Mouse (Mus musculus) liver, embryonic 12.5 days (tissue): ENCODE measurements around the gene Glis3. TPM values are rescaled to one million over a fixed set of nuclear protein-coding genes. Genes with fewer than 3 reads are reported as not detected.

Experiments used
- ATAC-seq: fragments of 200-750 bp; cut with Nextera tagmentation; 2 replicates; pipeline ENCODE4 v1.8.0; 2017; ENCODE audit warnings: moderate number of reproducible peaks, mild to moderate bottlenecking, moderate library complexity
- H3K27ac ChIP-seq: fragments of 300-500 bp; sonication (generic); 2 replicates; pipeline ENCODE4 v1.5.1; 2016; ENCODE audit warnings: mild to moderate bottlenecking
- H3K27me3 ChIP-seq: fragments of 300-500 bp; sonication (generic); replicated peaks from 2 replicates; pipeline ENCODE4 v1.6.1; 2016; ENCODE audit warnings: mild to moderate bottlenecking, moderate library complexity
- H3K36me3 ChIP-seq: fragments of 300-500 bp; sonication (generic); 2 replicates; pipeline ENCODE4 v1.6.1; 2016; ENCODE audit warnings: mild to moderate bottlenecking, moderate library complexity
- H3K4me1 ChIP-seq: fragments of 300-500 bp; sonication (generic); 2 replicates; pipeline ENCODE4 v1.6.1; 2016
- H3K4me2 ChIP-seq: fragments of 300-500 bp; sonication (generic); 2 replicates; pipeline ENCODE4 v1.6.1; 2016; ENCODE audit warnings: mild to moderate bottlenecking, moderate library complexity
- H3K4me3 ChIP-seq: fragments of 300-500 bp; sonication (generic); 2 replicates; pipeline ENCODE4 v1.5.1; 2016; ENCODE audit warnings: mild to moderate bottlenecking, moderate library complexity
- H3K9ac ChIP-seq: fragments of 300-500 bp; sonication (generic); 2 replicates; pipeline ENCODE4 v1.6.1; 2016; ENCODE audit warnings: mild to moderate bottlenecking, moderate library complexity
- H3K9me3 ChIP-seq: fragments of 300-500 bp; sonication (generic); replicated peaks from 2 replicates; pipeline ENCODE4 v1.6.1; 2016; ENCODE audit warnings: mild to moderate bottlenecking, moderate library complexity
- WGBS: fragments of 180-500 bp; shearing (Covaris S2); methylation state at CpG from one replicate; pipeline ENCODE4 v1.1.7; 2016; ENCODE audit not compliant: insufficient replicate concordance; 5-methylcytosine and 5-hydroxymethylcytosine counted together
- polyA plus RNA-seq: library from polyadenylated mRNA; unstranded; fragments of >200 nt; fragmentation: Nextera tagmentation; extraction: Ambion mirVana; gene quantifications from 2 replicates; pipeline ENCODE4 v1.2.1, GENCODE M21; 2016

The Glis3 gene
- polyA plus RNA-seq, 1 experiment from 2014 or later, result 0.44 TPM

- H3K9ac ChIP-seq, result no peak overlapping the region
- H3K4me3 ChIP-seq, result no peak overlapping the region
- no peak overlapping the region for H3K27ac ChIP-seq
- H3K4me2 ChIP-seq, result no peak overlapping the region
- H3K9me3 ChIP-seq, result no peaks in the 10 kb centered on the region
- no peak for ATAC-seq
- no peaks in the 10 kb centered on the region for H3K27me3 ChIP-seq
- no peaks in the 10 kb centered on the region for H3K36me3 ChIP-seq
- H3K4me1 ChIP-seq, result no peaks in the 10 kb centered on the region
- WGBS, result 68% methylated on average over 7 of the region's 7 CpGs
Observed at GRCm38 (mm10) chr19:28617736-28618135, 62.1 kb downstream of the Glis3 start.

GRCm38 (mm10) chr19:28617191-28617590 is 62.7 kb downstream of the Glis3 start:
- no peak for ATAC-seq
- Histone ChIP-seq H3K4me1 (no peaks in the 10 kb centered on the region), H3K36me3 (no peaks in the 10 kb centered on the region), H3K9me3 (no peaks in the 10 kb centered on the region), H3K27me3 (no peaks in the 10 kb centered on the region), H3K27ac (no peak overlapping the region), H3K4me2 (no peak overlapping the region), H3K4me3 (no peak overlapping the region), H3K9ac (no peak overlapping the region)
- WGBS, result 69% methylated on average over 8 of the region's 8 CpGs

GRCm38 (mm10) chr19:28616487-28616886 is 63.4 kb downstream of the Glis3 start:
- H3K4me2 ChIP-seq, result no peak overlapping the region
- WGBS, result 67% methylated on average over 1 of the region's 1 CpGs
- H3K4me3 ChIP-seq, result no peak overlapping the region
- no peaks in the 10 kb centered on the region for H3K9me3 ChIP-seq
- no peaks in the 10 kb centered on the region for H3K27me3 ChIP-seq
- no peak overlapping the region for H3K27ac ChIP-seq
- H3K9ac ChIP-seq, result no peak overlapping the region
- no peaks in the 10 kb centered on the region for H3K36me3 ChIP-seq
- H3K4me1 ChIP-seq, result no peaks in the 10 kb centered on the region
- ATAC-seq, result no peak

GRCm38 (mm10) chr19:28612249-28612648 is 67.6 kb downstream of the Glis3 start:
- Histone ChIP-seq H3K9me3 (no peaks in the 10 kb centered on the region), H3K9ac (no peak overlapping the region), H3K4me2 (no peak overlapping the region), H3K4me1 (no peaks in the 10 kb centered on the region), H3K27me3 (no peaks in the 10 kb centered on the region), H3K27ac (no peak overlapping the region), H3K4me3 (no peak overlapping the region), H3K36me3 (no peaks in the 10 kb centered on the region)
- 68% methylated on average over 10 of the region's 10 CpGs for WGBS
- ATAC-seq, result no peak

- H3K4me3 ChIP-seq, result no peak overlapping the region
- H3K27ac ChIP-seq, result no peak overlapping the region
- H3K4me2 ChIP-seq, result no peak overlapping the region
- no peaks in the 10 kb centered on the region for H3K36me3 ChIP-seq
- no peaks in the 10 kb centered on the region for H3K27me3 ChIP-seq
- no peak for ATAC-seq
- H3K9ac ChIP-seq, result no peak overlapping the region
- H3K9me3 ChIP-seq, result no peaks in the 10 kb centered on the region
- H3K4me1 ChIP-seq, result no peaks in the 10 kb centered on the region
- 71% methylated on average over 5 of the region's 5 CpGs for WGBS
Observed at GRCm38 (mm10) chr19:28608747-28609146, 71.1 kb downstream of the Glis3 start.

GRCm38 (mm10) chr19:28608277-28608676 is 71.6 kb downstream of the Glis3 start:
- Histone ChIP-seq H3K9ac (no peak overlapping the region), H3K27me3 (no peaks in the 10 kb centered on the region), H3K27ac (no peak overlapping the region), H3K36me3 (no peaks in the 10 kb centered on the region), H3K9me3 (no peaks in the 10 kb centered on the region), H3K4me1 (no peaks in the 10 kb centered on the region), H3K4me2 (no peak overlapping the region), H3K4me3 (no peak overlapping the region)
- no peak for ATAC-seq
- 71% methylated on average over 6 of the region's 6 CpGs for WGBS

- Histone ChIP-seq H3K4me3 (no peak overlapping the region), H3K4me1 (no peaks in the 10 kb centered on the region), H3K27ac (no peak overlapping the region), H3K9me3 (no peaks in the 10 kb centered on the region), H3K36me3 (no peaks in the 10 kb centered on the region), H3K4me2 (no peak overlapping the region), H3K27me3 (no peaks in the 10 kb centered on the region), H3K9ac (no peak overlapping the region)
- ATAC-seq, result no peak
- 60% methylated on average over 4 of the region's 4 CpGs for WGBS
Observed at GRCm38 (mm10) chr19:28600866-28601265, 79.0 kb downstream of the Glis3 start.

- WGBS, result 51% methylated on average over 4 of the region's 4 CpGs
- Histone ChIP-seq H3K27ac (no peak overlapping the region), H3K36me3 (no peaks in the 10 kb centered on the region), H3K4me1 (no peaks in the 10 kb centered on the region), H3K27me3 (no peaks in the 10 kb centered on the region), H3K4me2 (no peak overlapping the region), H3K4me3 (no peak overlapping the region), H3K9ac (no peak overlapping the region), H3K9me3 (no peaks in the 10 kb centered on the region)
- ATAC-seq, result no peak
Observed at GRCm38 (mm10) chr19:28594215-28594614, 85.7 kb downstream of the Glis3 start.

GRCm38 (mm10) chr19:28592981-28593380 is 86.9 kb downstream of the Glis3 start:
- Histone ChIP-seq H3K4me2 (no peak overlapping the region), H3K4me1 (no peaks in the 10 kb centered on the region), H3K9me3 (no peaks in the 10 kb centered on the region), H3K27ac (no peak overlapping the region), H3K9ac (no peak overlapping the region), H3K36me3 (no peaks in the 10 kb centered on the region), H3K4me3 (no peak overlapping the region), H3K27me3 (no peaks in the 10 kb centered on the region)
- ATAC-seq, result no peak
- WGBS, result 69% methylated on average over 13 of the region's 13 CpGs

GRCm38 (mm10) chr19:28591736-28592477 is 88.0 kb downstream of the Glis3 start:
- Histone ChIP-seq H3K4me3 (no peak overlapping the region), H3K27me3 (no peaks in the 10 kb centered on the region), H3K9me3 (no peaks in the 10 kb centered on the region), H3K36me3 (no peaks in the 10 kb centered on the region), H3K4me2 (no peak overlapping the region), H3K27ac (no peak overlapping the region), H3K9ac (no peak overlapping the region), H3K4me1 (no peaks in the 10 kb centered on the region)
- WGBS, result 67% methylated on average over 7 of the region's 7 CpGs
- ATAC-seq, result no peak

- ATAC-seq, result no peak
- no peak overlapping the region for H3K27ac ChIP-seq
- no peak overlapping the region for H3K4me3 ChIP-seq
- no peaks in the 10 kb centered on the region for H3K4me1 ChIP-seq
- WGBS, result 67% methylated on average over 8 of the region's 8 CpGs
- no peaks in the 10 kb centered on the region for H3K27me3 ChIP-seq
- H3K36me3 ChIP-seq, result no peaks in the 10 kb centered on the region
- H3K9ac ChIP-seq, result no peak overlapping the region
- H3K4me2 ChIP-seq, result no peak overlapping the region
- H3K9me3 ChIP-seq, result no peaks in the 10 kb centered on the region
Observed at GRCm38 (mm10) chr19:28580499-28580898, 99.4 kb downstream of the Glis3 start.

- 54% methylated on average over 14 of the region's 14 CpGs for WGBS
- Histone ChIP-seq H3K9ac (no peak overlapping the region), H3K4me3 (no peak overlapping the region), H3K9me3 (no peaks in the 10 kb centered on the region), H3K36me3 (no peaks in the 10 kb centered on the region), H3K4me2 (no peak overlapping the region), H3K4me1 (no peaks in the 10 kb centered on the region), H3K27me3 (no peaks in the 10 kb centered on the region), H3K27ac (no peak overlapping the region)
- ATAC-seq, result no peak
Observed at GRCm38 (mm10) chr19:28579724-28580375, 100.0 kb downstream of the Glis3 start.
